Mouse (Mus musculus) lung, adult 18-20 months (tissue): Measurements from ENCODE around the gene Pten.
A peak's percentile ranks its signal among the peaks of the same experiment; 100 is the strongest.
"Not testable (repeated sequence)": the region's sequence is repeated elsewhere in the genome, so short reads cannot be mapped to it uniquely, and the experiment has no call there.

Experiments
- DNase-seq, 2 experiments: peaks; one replicate each; pipeline ENCODE4 v3.0.0; 2022; ENCODE audit warnings: mixed read lengths in 2 of 2

Pten gene

DNA sequence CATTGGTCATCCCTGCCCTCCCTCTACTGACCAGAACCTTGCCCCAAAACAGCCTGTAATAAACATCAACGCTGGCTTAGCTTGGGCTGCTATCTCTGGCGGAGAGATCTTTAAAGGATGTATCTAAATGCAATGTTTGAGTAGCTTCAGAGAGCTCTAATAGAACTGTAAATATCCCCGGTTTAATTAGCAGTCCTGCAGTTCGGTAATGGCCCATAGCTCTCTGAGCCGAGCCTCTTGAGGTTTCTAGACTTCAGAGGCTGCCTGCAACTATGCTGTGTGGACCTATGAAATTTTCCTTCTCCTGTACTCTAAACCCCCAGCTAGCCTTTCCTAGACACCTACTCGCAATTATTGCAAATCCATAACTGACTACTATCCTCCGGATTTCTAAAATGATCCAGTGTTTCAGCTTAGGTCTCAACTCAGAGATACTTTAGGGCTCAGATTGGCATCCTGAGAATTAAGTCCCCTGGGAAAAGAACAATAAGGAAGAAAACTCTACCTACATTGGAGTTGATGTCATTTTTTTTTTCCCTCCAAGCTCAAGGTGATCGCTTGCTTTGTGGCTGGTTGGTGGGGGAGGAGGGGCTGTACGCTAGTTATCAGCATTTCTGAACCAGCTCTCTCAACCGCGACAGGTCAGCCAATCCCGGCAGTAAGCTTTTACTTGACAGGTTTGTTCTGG, 2.0 kb upstream of the Pten start:
- no peak for DNase-seq

DNA sequence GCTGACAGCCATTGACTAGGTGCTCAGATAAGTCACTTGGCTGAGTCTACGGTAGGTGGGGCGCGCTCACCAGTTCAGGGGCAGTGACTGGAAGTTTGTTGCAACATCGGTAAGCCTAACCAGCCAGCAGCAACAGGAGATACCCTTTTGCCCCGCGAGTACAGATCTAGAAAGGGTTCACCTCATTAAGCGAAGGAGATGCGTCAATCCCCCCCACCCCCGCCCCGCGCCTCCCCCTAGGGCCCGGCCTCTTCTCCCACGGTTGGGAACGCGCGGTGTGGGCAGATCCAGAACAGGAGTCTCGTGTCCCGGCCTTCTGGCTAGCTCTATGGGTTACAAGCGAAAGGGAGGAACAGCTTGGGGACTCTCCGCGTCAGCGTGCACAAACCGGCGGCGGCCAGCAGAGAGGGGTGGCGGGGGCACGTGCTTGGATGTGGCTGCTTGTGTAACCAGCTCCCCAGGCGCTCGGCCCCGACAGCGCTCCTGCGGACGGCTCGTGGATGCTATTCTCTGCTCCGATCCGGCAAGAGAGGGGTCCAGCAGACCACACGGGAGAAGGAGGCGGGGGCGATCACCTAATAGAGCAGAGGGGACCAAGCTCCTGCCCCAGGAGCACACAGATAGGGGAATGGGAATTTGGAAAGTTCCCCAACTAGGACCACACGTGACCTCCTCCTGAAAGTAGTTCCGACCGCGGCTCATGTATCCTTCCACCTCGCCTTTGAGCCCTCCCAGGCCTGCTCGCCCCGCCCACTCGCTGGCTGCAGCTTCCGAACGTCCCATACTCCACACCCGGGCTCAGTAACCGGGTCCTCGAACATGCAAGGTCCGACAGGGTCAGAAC, 1.3 kb upstream of the Pten start:
- DNase-seq = peak; percentile 96 to 97

DNA sequence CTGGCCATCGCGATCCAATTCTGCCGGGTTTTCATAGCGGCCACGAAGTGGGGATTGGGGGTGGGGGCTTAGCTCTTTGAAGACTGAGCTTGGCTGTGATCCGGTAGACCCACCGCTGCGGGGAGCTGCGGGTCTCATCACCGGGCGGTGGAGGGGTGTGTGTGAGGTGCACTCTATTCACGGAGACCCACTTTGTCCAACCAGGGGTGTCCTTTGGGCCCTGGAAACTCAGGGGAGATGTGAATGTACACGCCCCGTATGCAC, 729 bp upstream of the Pten start:
- DNase-seq = no peak

DNA sequence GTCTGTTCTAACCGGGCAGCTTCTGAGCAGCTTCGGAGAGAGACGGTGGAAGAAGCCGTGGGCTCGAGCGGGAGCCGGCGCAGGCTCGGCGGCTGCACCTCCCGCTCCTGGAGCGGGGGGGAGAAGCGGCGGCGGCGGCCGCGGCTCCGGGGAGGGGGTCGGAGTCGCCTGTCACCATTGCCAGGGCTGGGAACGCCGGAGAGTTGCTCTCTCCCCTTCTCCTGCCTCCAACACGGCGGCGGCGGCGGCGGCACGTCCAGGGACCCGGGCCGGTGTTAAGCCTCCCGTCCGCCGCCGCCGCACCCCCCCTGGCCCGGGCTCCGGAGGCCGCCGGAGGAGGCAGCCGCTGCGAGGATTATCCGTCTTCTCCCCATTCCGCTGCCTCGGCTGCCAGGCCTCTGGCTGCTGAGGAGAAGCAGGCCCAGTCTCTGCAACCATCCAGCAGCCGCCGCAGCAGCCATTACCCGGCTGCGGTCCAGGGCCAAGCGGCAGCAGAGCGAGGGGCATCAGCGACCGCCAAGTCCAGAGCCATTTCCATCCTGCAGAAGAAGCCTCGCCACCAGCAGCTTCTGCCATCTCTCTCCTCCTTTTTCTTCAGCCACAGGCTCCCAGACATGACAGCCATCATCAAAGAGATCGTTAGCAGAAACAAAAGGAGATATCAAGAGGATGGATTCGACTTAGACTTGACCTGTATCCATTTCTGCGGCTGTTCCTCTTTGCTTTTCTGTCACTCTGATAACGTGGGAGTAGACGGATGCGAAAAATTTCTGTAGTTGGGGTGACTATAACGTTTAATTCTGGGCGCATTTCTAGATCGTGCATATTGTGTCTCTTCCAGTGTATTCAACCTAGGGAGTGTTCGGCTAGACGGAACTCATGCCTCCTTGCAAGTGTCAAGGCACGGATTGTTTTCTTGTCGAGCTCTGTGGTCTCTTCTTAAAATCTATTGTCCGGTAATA, 815 bp downstream of the Pten start:
- peak; percentile 38 to 47 for DNase-seq

DNA sequence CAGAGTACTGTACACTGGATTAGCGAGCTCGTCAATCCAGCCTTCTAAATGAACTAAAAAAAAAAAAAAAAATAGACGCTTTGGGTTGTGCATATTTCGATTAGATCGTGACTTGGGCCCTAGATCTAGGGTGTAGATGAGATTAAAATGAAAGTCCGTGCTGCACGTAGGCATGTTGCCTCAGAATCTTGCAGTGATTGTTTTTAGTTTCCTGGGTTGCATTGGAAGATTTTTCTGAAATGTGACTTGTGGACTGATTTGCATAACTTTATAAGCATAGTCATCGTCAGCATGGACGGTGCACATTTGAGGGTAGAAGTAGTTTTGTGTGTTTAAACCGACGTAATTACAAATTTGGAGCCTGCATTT, 1.5 kb downstream of the Pten start:
- no peak for DNase-seq

- DNase-seq = no peak
Observed at GRCm38 (mm10) chr19:32759357-32760024, 2.2 kb downstream of the Pten start.

DNA sequence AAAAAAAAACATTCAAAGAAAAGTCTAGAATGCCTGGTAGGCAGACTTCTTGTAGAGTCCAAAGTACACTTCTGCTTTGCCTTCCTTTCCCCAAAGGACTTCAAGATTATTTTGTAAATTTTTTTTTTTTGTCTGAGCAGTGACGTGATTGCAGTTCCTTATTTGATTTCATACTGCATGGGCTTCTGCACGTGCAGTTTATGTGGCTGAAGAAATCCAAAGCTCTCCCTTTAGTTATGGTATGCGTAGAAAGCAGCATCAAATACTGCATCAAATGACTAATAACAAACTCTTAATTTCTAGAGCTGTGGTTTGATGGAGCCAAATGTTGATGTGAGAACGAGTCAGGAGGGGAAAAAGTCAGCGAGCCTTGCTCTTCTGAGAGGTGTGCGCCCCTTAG, 3.2 kb downstream of the Pten start:
- DNase-seq = no peak

DNA sequence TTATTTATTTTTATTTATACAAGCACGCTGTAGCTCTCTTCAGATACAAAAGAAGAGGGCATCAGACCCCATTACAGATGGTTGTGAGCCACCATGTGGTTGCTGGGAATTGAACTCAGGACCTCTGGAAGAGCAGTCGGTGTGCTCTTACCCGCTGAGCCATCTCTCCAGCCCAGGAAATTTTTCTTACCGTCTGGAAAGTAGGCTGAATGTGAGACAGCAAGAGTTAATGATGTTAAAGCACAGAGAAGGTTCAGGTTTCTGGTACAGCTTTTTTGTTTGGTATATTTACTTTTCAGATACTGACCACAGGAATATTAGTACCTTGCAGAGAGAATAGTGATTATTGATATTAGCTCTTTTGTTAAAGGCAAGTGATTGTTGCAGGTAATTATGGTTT, 3.9 kb downstream of the Pten start:
- DNase-seq = no peak

DNA sequence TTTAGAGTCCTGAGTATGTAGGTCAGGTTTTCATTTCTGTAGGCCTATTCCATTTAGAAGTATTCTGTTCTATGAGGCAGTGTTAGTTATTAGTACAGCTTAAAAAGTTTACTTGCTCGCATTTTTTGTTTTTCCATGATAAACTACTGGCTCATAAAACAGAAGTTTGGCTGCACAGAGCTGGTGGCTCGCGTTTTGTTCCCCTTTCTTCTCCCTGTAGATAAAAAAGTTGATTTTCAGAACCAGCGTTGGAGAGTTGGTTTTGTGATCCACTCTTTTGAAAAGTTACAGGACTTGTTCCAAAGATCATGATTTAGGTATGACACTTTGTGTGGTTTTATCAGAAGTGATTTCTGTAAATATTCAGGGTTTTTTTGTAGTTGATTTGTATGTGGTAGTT, 5.2 kb downstream of the Pten start:
- DNase-seq = no peak

DNA sequence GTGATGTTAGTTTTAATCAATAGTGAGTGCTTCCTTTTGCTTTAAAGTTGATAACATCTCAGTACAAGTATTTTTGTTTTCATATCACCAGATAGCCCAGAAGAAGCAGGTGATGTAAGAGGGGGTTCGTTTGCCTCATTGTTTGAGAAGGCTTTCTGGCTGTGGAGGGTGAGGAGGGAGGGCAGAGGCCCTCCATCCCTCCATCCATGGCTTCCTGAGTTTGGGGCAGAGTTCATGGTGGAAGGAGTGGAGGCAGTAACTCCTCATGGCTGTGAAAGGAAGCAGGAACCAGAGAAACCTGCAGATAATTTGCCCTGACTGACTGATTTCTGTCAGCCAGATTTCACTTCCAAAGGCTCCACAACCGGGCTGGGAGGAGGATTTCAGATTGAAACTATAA, 21.1 kb downstream of the Pten start:
- no peak for DNase-seq

DNA sequence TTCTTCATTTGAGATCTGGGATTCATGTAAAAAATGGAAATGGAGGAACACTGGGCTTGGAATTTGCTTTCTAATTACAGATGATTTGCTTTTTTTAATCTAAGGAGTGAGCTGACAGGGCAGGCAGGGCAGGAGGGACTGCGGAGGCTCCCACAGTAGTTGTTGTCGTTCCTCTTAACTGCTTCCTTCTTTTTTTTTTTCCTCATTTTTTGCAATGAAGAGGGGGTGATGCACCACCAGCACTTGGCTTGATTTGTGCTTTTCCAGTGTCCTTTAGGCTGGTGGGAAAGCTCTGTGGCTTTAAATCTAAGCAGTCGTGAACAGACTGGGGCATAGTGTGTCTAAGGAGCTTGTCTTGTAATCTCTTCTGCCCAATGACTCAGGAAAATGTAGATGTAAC, 21.8 kb downstream of the Pten start:
- DNase-seq = no peak

DNA sequence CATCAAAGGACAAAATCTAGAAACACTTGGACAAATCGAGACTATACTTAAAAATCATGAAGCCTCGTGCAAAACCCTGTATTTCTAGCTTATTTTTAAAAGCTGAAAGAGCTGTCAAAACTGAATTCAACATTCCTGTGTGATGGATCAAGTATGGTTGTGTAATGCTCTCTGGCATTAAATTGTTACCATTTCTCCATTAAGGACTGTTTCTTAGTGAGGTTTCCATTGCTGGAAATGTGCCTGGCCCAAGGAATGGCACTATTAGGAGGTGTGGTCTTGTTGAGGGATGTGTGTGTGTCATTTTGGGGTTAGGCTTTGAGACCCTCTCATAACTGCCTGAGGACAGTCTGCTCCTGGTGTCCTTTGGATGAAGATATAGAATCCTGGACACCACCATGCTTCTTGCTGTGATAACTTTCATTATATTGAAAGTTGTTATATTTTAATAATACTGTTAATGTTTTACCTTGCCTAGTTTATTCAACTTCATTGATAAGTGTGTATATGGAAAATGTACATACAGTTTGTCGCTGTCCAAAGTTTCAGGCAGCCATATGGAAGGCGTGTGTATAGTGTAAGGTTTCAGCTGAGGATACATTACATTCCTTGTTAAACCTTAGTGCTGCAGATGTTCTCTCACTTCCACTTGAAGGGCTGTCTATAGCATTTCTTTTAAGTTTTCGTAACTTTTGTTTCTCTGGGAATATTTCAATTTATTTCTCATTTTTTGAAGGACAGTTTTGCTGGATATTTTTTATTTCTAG, 24.2 kb downstream of the Pten start:
- no peak for DNase-seq

GRCm38 (mm10) chr19:32787388-32787787, 30.1 kb downstream of the Pten start:
- not testable (repeated sequence) for DNase-seq

- DNase-seq = not testable (repeated sequence)
Observed at GRCm38 (mm10) chr19:32788016-32788415, 30.7 kb downstream of the Pten start.

- no peak for DNase-seq
Observed at GRCm38 (mm10) chr19:32789535-32789934, 32.2 kb downstream of the Pten start.

DNA sequence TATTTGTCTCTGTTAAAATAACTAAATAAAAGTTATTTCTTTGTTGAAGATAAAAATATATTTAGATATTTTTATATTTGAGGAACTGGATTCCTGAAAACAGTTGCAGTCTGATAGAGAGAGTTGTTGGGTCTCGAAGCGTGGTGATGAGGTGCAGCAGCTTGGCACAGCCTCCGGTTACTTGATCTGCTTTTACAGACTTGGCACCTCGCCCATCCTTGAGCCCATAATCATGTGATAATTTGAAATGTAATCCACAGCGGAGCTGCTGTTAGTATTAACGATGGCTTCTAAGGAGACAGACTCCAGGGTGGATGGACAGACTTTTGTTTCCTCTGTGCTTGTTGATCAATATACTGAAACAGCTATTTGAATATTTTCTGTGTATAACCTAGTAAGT, 35.3 kb downstream of the Pten start:
- peak; percentile 76 to 85 for DNase-seq

DNA sequence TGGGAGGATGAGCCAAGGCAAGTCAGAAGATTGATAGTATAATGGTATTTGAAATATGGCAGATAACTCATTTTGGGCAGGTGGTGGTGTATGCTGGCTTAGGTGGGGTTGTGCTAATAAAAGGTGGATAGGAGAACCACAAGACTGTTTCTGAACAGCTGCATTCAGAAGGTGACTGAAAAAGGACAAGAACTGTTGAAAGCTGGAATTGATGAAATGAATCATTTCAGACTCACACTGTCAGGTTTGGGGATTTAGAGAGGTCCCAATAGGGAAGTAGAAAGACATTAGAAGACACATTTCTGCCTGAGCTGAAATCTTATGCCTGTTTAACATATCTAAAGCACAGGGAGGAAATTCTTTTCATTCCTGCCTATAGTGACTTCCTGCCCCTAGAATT, 36.6 kb downstream of the Pten start:
- no peak for DNase-seq

DNA sequence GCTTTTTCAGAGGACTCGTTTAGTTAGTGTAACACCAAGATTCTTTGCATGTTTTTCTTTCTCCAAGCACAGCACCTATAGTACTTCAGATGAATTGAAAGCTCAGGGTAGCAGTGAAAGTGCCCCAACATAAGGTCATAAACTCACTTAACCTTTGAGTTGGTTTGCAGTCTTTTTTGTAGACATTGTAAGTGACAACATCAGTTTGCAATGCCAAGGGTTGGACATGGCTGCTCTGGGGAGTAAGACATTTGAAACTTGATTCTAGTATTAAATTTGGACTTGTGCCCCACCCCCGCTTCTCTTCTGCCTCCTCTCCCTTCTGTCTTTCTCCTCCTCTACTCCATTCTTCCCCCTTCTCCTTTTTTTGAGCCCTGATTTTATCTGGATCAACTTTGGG, 43.3 kb downstream of the Pten start:
- no peak for DNase-seq

GRCm38 (mm10) chr19:32804703-32805102, 47.4 kb downstream of the Pten start:
- DNase-seq = no peak

DNA sequence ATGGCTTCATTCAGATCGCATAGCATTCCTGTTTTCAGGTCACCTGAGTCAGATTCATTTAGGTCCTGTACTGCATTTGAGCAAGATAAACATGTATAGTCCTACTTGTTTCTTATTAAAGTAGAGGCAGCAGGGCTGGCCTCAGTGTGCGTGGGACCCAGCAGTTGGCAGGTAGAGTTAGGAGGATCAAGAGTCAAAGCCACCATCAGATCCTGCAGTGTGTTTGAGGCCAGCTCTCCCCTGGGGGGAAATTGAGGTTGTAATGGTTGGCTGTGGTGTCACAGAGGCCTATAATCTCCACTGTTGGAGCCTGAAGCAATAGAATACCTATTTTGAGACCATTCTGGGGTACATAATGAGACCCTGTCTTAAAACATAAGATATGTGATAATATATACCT, 50.3 kb downstream of the Pten start:
- DNase-seq = no peak

GRCm38 (mm10) chr19:32808690-32809089, 51.4 kb downstream of the Pten start:
- no peak for DNase-seq

- no peak for DNase-seq
Observed at GRCm38 (mm10) chr19:32809117-32809516, 51.8 kb downstream of the Pten start.
